Mouse (Mus musculus): Measurements from ENCODE around the gene Etnk1.
"Not testable (repeated sequence)": the region's sequence is repeated elsewhere in the genome, so short reads cannot be mapped to it uniquely, and the experiment has no call there.

Gene Etnk1

DNA sequence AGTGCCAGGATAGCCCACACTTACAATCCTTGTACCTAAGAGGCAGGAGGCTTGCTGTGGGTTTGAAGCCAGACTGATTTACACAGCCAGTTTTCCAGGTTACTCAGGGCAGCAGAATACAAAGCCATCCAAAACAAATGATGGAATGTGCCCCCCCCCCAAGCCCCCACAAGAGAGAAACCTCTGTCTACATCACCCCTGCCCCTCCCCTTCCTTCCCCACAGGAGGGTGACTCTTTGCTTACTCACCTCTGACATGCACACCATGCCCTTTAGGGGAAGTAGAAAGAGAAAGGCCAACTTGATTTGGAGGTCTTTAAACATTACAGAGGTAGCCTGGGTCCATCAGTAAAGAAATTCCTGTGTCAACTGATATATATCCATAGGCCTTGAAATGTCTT lies 18.2 kb upstream of the Etnk1 start:
- intact Hi-C loops (cut with DNase I) = no loop called here

DNA sequence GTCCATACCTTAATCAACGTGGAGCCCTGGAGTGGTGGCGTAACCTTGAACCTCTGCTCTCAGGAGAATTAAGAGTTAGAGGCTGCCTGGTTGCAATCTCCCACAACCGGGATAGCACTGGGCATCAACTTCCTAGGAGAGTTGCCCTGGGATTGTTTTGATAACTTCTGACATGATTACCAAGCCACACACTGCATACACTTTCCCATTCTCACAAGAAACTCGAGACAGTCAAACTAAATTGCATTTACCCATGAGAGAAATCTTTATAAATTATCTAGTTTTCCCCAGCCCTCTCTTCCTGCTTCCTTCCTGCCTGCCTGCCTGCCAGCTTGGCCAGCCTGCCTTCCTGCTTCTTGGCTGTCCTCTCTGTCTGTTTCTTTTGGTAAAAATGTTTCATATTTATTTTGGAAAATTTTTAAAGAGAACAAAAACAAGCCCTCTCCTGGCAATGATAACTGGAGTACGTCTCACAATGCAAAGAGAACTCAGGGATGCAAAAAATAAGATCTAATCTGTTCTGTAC lies 17.2 kb upstream of the Etnk1 start:
- intact Hi-C loops (cut with DNase I) = no loop called here

DNA sequence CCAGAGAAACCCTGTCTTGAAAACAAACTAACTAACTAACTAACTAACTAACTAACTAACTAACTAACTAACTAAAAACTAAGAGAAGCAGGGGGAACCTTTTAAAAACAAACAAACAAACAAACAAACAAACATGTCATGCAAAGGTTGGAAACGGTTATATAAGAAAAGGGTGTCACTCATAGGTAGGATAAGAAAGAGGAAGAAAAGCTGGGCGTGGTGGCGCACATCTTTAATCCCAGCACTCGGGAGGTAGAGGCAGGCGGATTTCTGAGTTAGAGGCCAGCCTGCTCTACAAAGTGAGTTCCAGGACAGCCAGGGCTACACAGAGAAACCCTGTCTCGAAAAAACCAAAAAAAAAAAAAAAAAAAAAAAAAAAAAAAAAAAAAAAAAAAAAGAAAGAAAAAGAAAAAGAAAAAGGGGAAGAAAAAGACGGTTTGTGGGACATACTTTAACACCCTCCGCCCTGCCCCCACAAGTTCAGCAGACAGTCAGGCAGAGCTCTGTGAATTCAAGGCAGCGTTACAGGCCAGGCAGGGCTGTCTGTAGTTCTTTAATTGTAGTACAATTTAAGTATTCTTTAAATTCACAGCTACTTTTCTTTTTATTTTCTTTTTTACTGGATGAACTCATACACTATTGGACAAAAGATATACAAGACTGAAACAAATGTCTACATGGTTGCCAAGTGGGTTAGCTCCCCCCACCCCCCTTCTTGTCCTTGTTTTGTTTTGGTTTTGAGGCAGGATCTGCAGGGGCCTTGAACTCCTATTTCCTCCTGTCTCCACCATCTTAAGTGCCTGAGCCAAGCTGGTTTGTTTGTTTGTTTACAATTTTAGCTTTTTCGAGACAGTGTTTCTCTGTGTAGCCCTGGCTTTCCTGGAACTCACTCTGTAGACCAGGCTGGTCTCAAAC lies 15.7 kb upstream of the Etnk1 start:
- intact Hi-C loops (cut with DNase I) = not testable (repeated sequence)

DNA sequence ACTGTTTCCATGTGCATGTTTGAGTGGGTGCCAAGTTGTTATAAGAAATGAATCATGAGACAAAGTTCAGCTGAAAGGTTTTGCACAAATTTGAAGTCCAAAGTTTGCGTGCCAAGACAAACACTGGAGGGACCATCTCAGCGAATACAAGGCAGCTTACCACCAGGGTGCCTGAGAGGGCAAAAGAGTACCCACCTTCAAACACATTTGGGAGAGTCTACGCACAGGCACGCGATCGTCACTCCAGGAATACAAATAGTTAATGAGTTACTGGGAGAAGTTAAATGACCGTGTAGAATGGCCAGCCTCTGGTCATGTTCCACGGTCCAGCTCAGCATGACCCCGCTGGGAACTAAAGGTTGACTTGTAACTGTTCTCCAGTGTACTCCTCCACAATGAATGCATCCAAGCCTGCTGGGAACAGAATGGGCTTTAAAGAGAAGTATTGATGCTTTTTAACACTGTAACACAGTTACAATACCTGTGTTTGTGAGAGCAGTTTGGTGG lies 14.6 kb upstream of the Etnk1 start:
- intact Hi-C loops (cut with DNase I) = no loop called here

DNA sequence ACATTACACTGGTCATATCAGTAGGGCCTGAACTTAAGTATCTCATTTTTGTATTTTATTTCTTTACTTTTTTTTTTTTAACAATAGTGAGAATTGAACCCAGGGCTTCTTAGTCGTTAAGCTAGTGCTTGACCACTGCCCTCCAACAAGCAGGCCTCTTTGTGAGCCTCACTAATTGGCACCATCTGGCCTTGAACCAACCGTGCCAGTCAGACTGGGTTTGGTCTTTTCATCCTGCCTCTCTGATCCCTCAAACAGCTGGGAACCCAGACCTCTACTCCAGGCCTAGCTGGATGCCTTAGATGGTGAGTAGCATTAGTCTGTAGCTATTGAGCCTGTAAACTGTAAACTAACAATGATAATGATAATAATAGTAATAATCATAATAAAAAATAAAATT lies 13.9 kb upstream of the Etnk1 start:
- intact Hi-C loops (cut with DNase I) = no loop called here

- intact Hi-C loops (cut with DNase I) = no loop called here
These were observed 13.1 kb upstream of the Etnk1 start for GRCm38 (mm10) chr6:143153751-143154494.

DNA sequence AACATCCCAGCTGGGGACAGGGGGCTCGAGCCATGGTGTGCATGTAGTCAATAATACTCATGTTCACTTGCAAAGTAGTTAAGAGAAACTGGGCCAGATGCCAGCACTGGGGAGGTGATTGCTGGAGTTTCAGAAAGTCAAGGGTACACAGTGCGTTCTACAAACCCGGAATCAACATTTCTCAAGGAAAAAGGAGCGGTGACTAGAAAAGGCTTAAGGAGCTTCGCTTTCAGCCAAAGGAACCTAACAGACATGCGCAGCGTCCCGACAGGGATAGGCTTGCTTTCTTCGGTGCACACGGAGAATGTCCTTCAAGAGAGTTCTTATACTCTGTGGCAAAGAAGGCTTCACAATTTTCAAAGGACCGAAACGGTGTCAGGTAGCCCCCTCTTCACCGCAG lies 12.1 kb upstream of the Etnk1 start:
- intact Hi-C loops (cut with DNase I) = no loop called here

DNA sequence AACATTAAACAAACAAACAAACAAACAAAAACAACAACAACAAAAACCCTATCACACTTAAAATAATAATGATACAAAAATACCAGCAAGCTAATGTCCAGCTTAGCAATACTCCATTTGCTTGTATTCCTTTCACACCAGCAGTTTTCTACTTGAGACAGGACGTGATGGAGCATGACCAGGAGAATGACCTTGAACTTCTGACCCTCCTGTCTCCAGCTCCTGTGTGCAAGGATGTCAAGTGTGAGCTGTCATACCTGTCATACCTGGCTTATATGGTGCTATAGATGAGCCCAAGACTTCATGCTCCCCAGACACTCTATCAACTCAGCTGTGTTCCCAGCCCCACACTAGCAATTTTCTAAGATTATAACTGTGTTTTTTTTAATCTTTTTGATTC lies 11.0 kb upstream of the Etnk1 start:
- intact Hi-C loops (cut with DNase I) = no loop called here

GRCm38 (mm10) chr6:143156684-143157083 lies 10.3 kb upstream of the Etnk1 start:
- intact Hi-C loops (cut with DNase I) = no loop called here

- intact Hi-C loops (cut with DNase I) = no loop called here
These were observed 9.6 kb upstream of the Etnk1 start for GRCm38 (mm10) chr6:143157401-143157800.

DNA sequence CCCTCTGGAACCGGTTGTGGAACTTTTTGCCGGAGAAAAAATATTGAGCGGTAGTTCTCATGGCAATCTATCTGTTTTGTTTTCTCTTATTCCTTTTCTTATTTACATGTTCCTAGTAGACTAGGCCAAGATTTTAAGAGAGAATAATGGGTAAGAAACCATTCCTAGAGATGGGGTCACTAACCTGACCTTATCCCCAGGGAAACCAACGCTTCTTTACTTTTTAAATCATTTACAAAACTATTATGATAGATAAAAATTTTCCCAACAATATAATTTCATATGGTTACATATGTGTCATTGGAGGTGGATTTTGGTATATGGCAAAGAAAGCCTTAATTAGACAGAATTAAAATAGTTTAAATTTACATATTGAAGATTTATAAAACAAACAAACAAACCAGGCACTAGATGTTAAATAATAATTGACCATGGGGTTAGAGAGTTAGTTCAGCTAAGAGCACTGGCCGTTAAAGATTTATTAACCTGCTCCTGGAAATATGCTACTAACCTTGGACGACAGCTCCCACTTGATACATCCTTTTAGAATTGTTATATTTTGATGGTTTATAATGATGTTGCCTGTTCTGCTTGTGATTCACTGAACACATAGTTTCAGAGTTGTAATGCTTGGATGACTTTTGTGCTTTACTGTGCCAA lies 6.3 kb upstream of the Etnk1 start:
- intact Hi-C loops (cut with DNase I) = no loop called here

DNA sequence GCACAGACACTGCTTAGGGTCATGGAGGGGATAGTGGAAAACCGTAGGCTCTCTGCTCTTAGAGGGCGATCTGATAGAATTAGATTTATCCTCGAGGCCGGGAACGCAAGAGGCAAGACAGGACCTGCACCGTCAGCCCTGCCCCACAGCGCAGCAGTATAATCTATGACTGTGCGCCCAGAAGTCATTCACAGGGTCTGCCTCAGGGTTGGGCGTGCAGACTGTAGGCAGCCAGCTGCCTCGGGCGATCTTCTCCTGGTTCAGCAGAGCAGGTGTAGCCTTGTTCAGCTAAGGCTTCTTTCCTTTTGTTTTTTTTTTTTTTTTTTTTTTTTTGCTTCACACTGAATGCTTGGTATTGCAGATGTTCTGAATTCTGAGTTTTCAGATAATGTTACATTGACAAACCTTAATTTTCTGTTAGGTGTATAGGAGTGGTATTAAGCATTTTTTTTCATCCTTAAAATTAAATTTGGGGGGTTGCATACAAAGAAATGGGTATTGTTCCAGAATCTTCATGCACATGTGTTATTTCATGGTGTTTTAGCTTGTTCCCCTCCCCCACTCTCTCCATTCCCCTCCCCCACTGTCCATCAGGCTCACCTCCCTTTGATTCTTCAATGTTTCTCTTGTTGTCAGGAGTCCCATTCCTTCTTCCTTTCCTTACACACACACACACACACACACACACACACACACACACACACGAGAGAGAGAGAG lies 4.7 kb upstream of the Etnk1 start:
- intact Hi-C loops (cut with DNase I) = no loop called here

DNA sequence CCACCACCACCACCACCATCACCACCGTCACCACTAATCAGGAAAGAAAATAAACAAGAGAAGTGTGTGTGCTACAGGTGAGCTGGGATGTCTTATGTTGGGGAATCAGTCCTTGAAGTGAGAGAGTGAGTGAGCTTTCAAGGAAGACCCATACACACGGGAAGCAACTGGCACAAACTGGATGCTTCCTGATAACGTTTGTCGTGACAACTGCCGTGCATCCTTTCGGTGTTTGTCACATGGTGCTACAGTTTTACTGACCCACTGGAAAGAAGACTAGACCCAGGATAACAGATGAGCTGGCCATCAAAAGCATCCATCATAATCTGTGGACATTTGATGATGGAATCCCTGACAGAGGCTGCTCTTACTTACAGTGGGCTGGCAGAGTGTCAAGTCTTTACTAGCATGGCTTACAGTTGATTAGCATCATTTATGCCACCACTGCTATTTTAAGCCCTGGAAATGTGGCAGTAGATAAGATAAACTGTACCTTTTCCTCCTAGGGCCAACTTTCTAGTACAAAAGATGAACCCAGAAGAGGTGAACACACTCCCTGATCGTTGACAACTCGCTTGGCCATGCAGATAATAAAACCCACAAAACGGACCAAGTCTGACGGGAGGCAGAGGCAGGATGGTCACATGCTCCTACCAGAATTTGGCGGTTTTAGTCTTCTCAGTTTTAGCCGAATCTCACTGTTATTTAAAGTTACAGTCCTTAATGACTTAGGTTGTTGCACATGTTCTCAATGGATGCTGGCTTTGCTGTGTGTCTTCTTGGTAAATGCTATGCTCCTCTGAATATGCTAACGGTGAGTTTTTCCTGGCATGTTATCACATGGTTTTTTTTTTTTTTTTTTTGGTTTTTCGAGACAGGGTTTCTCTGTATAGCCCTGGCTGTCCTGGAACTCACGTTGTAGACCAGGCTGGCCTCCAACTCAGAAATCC lies 2.8 kb upstream of the Etnk1 start:
- intact Hi-C loops (cut with DNase I) = no loop called here

- intact Hi-C loops (cut with DNase I) = no loop called here
These were observed 2.1 kb upstream of the Etnk1 start for GRCm38 (mm10) chr6:143164906-143165255.

DNA sequence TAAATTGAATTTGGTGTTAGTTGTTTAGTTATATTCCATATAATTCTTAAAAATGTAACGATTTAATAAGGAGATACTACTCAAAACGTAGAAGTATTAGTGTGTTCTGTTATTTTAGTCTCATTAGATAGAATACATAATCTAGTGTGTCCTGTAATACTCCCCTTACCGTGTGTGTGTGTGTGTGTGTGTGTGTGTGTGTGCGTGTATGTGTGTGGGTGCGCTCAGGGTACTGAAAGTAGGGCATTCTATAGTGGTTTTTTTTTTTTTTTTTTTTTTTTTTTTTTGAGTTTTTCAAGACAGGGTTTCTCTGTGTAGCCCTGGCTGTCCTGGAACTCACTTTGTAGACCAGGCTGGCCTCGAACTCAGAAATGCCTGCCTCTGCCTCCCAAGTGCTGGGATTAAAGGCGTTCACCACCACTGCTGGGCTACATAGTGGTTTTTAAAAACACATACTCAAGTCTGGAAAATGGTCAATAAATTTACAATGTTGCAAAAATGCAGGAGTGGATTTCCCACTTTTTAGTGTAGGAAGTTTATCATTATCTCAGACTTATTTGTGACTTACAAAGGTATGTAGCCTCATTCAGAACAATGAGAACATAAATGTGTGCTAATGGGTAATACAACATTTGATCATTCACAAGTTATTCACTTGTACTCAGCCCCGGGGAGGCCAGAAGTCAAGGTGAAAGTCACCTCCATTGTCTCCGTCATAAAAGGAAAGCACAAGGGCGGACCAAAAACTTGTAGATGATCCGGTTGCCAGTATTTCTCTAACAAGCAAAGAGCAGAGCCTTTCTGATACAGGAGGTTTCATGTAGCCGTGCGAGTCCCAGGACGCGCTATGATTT lies 1.4 kb upstream of the Etnk1 start:
- intact Hi-C loops (cut with DNase I) = no loop called here

DNA sequence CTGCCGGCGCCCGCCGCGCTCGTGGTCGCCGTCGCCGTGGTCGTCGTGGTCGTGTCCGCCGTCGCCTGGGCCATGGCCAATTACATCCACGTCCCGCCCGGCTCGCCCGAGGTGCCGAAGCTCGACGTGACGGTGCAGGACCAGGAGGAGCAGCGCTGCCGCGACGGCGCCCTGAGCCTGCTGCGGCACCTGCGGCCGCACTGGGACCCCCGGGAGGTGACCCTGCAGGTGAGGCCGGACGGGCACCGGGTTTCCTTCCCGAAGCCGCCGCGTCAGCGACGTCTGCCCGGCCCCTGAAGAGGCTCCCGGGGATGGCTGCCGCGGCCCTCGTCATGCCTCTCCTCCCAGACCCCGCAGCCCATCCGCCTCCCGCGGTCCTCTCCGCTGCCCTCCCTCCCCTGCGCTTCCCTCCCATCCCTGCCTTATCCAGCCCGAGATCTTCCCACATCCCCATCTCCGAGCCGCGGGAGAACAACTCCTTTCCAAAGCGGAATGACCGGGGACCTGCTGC lies 443 bp downstream of the Etnk1 start:
- intact Hi-C loops (cut with DNase I) = no loop called here

DNA sequence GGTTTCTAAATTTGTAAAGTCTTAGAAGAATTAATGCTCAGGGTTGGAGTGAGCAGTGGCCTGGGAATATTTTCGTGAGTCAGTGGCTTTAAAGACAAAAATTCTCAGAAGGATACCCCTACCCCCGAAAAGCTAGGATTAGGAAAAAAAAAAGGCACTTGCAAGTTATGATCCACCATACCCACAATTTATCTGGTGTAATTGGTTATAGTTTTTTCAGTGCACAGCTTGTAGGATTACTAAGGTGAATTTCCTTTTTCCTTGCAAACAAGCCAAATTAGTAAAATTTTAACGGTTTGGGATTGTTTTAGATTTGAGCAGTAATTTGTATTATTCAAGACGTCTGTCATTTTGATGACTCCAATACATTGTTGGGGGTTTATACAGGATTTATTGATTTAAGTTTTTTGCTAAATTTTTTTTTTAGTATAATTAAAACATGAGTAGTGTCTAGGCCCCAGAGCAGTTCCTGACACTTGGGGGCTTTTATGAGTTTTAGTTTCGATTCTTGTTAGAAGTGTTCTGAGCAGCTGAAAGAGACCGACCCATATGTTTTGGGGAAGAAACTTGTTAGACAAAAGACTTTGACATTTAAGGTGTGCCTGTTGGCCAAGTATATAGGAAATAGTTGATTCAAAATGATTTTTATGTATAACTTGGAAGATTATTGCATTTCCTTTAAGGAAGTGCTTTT lies 1.1 kb downstream of the Etnk1 start:
- intact Hi-C loops (cut with DNase I) = no loop called here

- intact Hi-C loops (cut with DNase I) = no loop called here
These were observed 2.4 kb downstream of the Etnk1 start for GRCm38 (mm10) chr6:143169385-143169784.

All from adrenal gland (tissue).